Mouse (Mus musculus): Measurements from ENCODE around the gene Cd3d.

Gene Cd3d

GRCm38 (mm10) chr9:44991821-44992220 lies 10.2 kb downstream of the Cd3d start:
- CTCF ChIA-PET = no interaction called here

GRCm38 (mm10) chr9:44992271-44992670 lies 10.7 kb downstream of the Cd3d start:
- CTCF ChIA-PET = no interaction called here

GRCm38 (mm10) chr9:44993268-44993667 lies 11.7 kb downstream of the Cd3d start:
- CTCF ChIA-PET = no interaction called here

- CTCF ChIA-PET = no interaction called here
Measured at GRCm38 (mm10) chr9:44994962-44995361, 13.4 kb downstream of the Cd3d start.

- CTCF ChIA-PET = no interaction called here
Measured at GRCm38 (mm10) chr9:44996590-44996989, 15.0 kb downstream of the Cd3d start.

- CTCF ChIA-PET = interaction anchor here (0.7 kb wide), 1 partner anchor 543 kb away, joined by 5 read pairs; no protein-coding TSS in a partner anchor
Measured at GRCm38 (mm10) chr9:44998138-44998537, 16.6 kb downstream of the Cd3d start.

GRCm38 (mm10) chr9:44999171-44999570 lies 17.6 kb downstream of the Cd3d start:
- CTCF ChIA-PET = no interaction called here

- CTCF ChIA-PET = no interaction called here
Measured at GRCm38 (mm10) chr9:44999776-45000175, 18.2 kb downstream of the Cd3d start.

- CTCF ChIA-PET = no interaction called here
Measured at GRCm38 (mm10) chr9:45000249-45000648, 18.7 kb downstream of the Cd3d start.

GRCm38 (mm10) chr9:45007404-45007803 lies 25.8 kb downstream of the Cd3d start:
- CTCF ChIA-PET = no interaction called here

GRCm38 (mm10) chr9:45008342-45008741 lies 26.8 kb downstream of the Cd3d start:
- CTCF ChIA-PET = no interaction called here

GRCm38 (mm10) chr9:45009180-45010078 lies 27.8 kb downstream of the Cd3d start, which contains the start of gene Cd3e:
TSS of gene Cd3e (minus strand) at chr9:45009627.
- CTCF ChIA-PET = interaction anchor here (0.5 kb wide), 1 partner anchor 23 kb away, joined by 3 read pairs; no protein-coding TSS in a partner anchor

GRCm38 (mm10) chr9:45010461-45010860 lies 28.9 kb downstream of the Cd3d start:
- CTCF ChIA-PET = no interaction called here

GRCm38 (mm10) chr9:45011291-45011690 lies 29.7 kb downstream of the Cd3d start:
- CTCF ChIA-PET = interaction anchor here (0.7 kb wide), 1 partner anchor 77 kb away, joined by 4 read pairs; no protein-coding TSS in a partner anchor

GRCm38 (mm10) chr9:45014879-45015278 lies 33.3 kb downstream of the Cd3d start:
- CTCF ChIA-PET = interaction anchor here (0.6 kb wide), 2 partner anchors 11 to 40 kb away, joined by 3 to 7 read pairs; no protein-coding TSS in a partner anchor

GRCm38 (mm10) chr9:45015841-45016240 lies 34.3 kb downstream of the Cd3d start:
- CTCF ChIA-PET = interaction anchor here (0.5 to 1.0 kb wide), 5 partner anchors 28 to 365 kb away, joined by 3 to 5 read pairs (median 3); no protein-coding TSS in a partner anchor

GRCm38 (mm10) chr9:45018031-45018430 lies 36.4 kb downstream of the Cd3d start:
- CTCF ChIA-PET = no interaction called here

GRCm38 (mm10) chr9:45022800-45023199 lies 41.2 kb downstream of the Cd3d start:
- CTCF ChIA-PET = interaction anchor here (0.8 to 1.6 kb wide), 4 partner anchors 99 to 366 kb away, joined by 3 to 5 read pairs (median 4); no protein-coding TSS in a partner anchor

- CTCF ChIA-PET = no interaction called here
Measured at GRCm38 (mm10) chr9:45023638-45024037, 42.1 kb downstream of the Cd3d start.

- CTCF ChIA-PET = interaction anchor here (0.6 kb wide), 1 partner anchor 127 kb away, joined by 3 read pairs; no protein-coding TSS in a partner anchor
Measured at GRCm38 (mm10) chr9:45024187-45024586, 42.6 kb downstream of the Cd3d start.

GRCm38 (mm10) chr9:45027376-45027775 lies 45.8 kb downstream of the Cd3d start:
- CTCF ChIA-PET = interaction anchor here (0.5 kb wide), 1 partner anchor 50 kb away, joined by 7 read pairs; no protein-coding TSS in a partner anchor

GRCm38 (mm10) chr9:45030341-45030740 lies 48.8 kb downstream of the Cd3d start:
- CTCF ChIA-PET = no interaction called here

GRCm38 (mm10) chr9:45032261-45032660 lies 50.7 kb downstream of the Cd3d start:
- CTCF ChIA-PET = interaction anchor here (0.6 kb wide), 1 partner anchor 17 kb away, joined by 3 read pairs; no protein-coding TSS in a partner anchor
